26 mouse cellular contexts compared by ENCODE assay signal in genomic region chr13:103129130-103129797, GRCm38 (mm10).
DNase-seq lines count a peak whose midpoint lies in the region; ATAC-seq lines count a peak whose summit lies in the region.
"Had no signal": no experiment of that assay in that cellular context is flagged by ENCODE, and none has a peak within 500 bp of the region (broad histone marks: within the 10 kb centered on the region; RNA-seq: fewer than 3 reads in every experiment).

No protein-coding gene starts in this region.

- no peaks in the 10 kb centered on the region for H3K27me3 ChIP-seq in heart, embryonic 12.5 days (replicated peaks)
- no peaks in the 10 kb centered on the region for H3K27me3 ChIP-seq in hindbrain, embryonic 10.5 days (ENCODE audit: insufficient read depth, poor library complexity, severe bottlenecking)
- H3K27me3 ChIP-seq in hindbrain, embryonic 11.5 days (ENCODE audit: control insufficient read depth, insufficient read depth, low read length) = no peaks in the 10 kb centered on the region
- no peaks in the 10 kb centered on the region for H3K27me3 ChIP-seq in midbrain, embryonic 11.5 days (ENCODE audit: control insufficient read depth, insufficient read depth, low read length)
- no peaks in the 10 kb centered on the region for H3K27me3 ChIP-seq in midbrain, embryonic 14.5 days (ENCODE audit: control insufficient read depth, insufficient read depth, low read length)
- H3K27me3 ChIP-seq: embryonic facial prominence, embryonic 15.5 days; hindbrain, embryonic 12.5 days; limb, embryonic 15.5 days; liver, embryonic 13.5 days; megakaryocyte, embryonic 14.5 days; midbrain, embryonic 13.5 days; stomach, embryonic 15.5 days had no signal

- 50% methylated on average over 6 of the region's 6 CpGs for WGBS in heart, embryonic 12.5 days
- WGBS in hindbrain, embryonic 10.5 days = 80% methylated on average over 6 of the region's 6 CpGs
- 72% methylated on average over 6 of the region's 6 CpGs for WGBS in hindbrain, embryonic 11.5 days
- 74% methylated on average over 6 of the region's 6 CpGs for WGBS in midbrain, embryonic 11.5 days
- 66% methylated on average over 6 of the region's 6 CpGs for WGBS in midbrain, embryonic 14.5 days

- H3K9ac ChIP-seq in heart, embryonic 12.5 days = no peak overlapping the region
- no peak overlapping the region for H3K9ac ChIP-seq in hindbrain, embryonic 11.5 days (ENCODE audit: low read depth, low read length)
- no peak overlapping the region for H3K9ac ChIP-seq in midbrain, embryonic 11.5 days (ENCODE audit: low read length)
- H3K9ac ChIP-seq in midbrain, embryonic 14.5 days (replicated peaks; ENCODE audit: low read length) = no peak overlapping the region
- H3K9ac ChIP-seq: embryonic facial prominence, embryonic 15.5 days; forebrain, embryonic 12.5 days; forebrain, postnatal 0 days; hindbrain, embryonic 12.5 days; limb, embryonic 15.5 days; liver, embryonic 13.5 days; midbrain, embryonic 13.5 days; stomach, embryonic 15.5 days had no signal

- no peak overlapping the region for H3K4me3 ChIP-seq in heart, embryonic 12.5 days
- H3K4me3 ChIP-seq in hindbrain, embryonic 10.5 days = no peak overlapping the region
- no peak overlapping the region for H3K4me3 ChIP-seq in hindbrain, embryonic 11.5 days (ENCODE audit: low read depth, low read length)
- no peak overlapping the region for H3K4me3 ChIP-seq in midbrain, embryonic 11.5 days (ENCODE audit: low read depth, low read length)
- H3K4me3 ChIP-seq in midbrain, embryonic 14.5 days (replicated peaks; ENCODE audit: low read depth, low read length) = no peak overlapping the region
- H3K4me3 ChIP-seq: embryonic facial prominence, embryonic 15.5 days; forebrain, embryonic 12.5 days; hindbrain, embryonic 12.5 days; limb, embryonic 10.5 days; limb, embryonic 15.5 days; liver, embryonic 13.5 days; megakaryocyte, embryonic 14.5 days; midbrain, embryonic 13.5 days; stomach, embryonic 15.5 days had no signal

- ATAC-seq in heart, embryonic 12.5 days (ENCODE audit: insufficient number of reproducible peaks, low FRiP score) = no peak
- ATAC-seq in hindbrain, embryonic 11.5 days (ENCODE audit: low FRiP score) = no peak
- no peak for ATAC-seq in midbrain, embryonic 11.5 days (ENCODE audit: low FRiP score)
- ATAC-seq in midbrain, embryonic 14.5 days (ENCODE audit: low FRiP score, low TSS enrichment) = no peak
- ATAC-seq: forebrain, postnatal 0 days; intestine, postnatal 0 days; lung, postnatal 0 days had no signal

- peaks cover 17% of the 10 kb centered on the region for H3K4me1 ChIP-seq in heart, embryonic 12.5 days (replicated peaks)
- H3K4me1 ChIP-seq in hindbrain, embryonic 10.5 days (replicated peaks) = peaks cover 11% of the 10 kb centered on the region
- no peaks in the 10 kb centered on the region for H3K4me1 ChIP-seq in hindbrain, embryonic 11.5 days (replicated peaks; ENCODE audit: control insufficient read depth, insufficient read depth, low read length)
- no peaks in the 10 kb centered on the region for H3K4me1 ChIP-seq in midbrain, embryonic 11.5 days (ENCODE audit: control insufficient read depth, insufficient read depth, low read length)
- H3K4me1 ChIP-seq in midbrain, embryonic 14.5 days (ENCODE audit: control insufficient read depth, insufficient read depth, low read length) = no peaks in the 10 kb centered on the region
- H3K4me1 ChIP-seq: embryonic facial prominence, embryonic 15.5 days; limb, embryonic 15.5 days; liver, embryonic 13.5 days; megakaryocyte, embryonic 14.5 days; stomach, embryonic 15.5 days had no signal

- no peak for DNase-seq in heart, adult 9 months (ENCODE audit: low spot score in 2 of 2)
- no peak for DNase-seq in hindbrain, embryonic 10.5 days (ENCODE audit: low spot score)
- no peak for DNase-seq in hindbrain, embryonic 11.5 days (ENCODE audit: low spot score)
- DNase-seq in midbrain, embryonic 11.5 days (ENCODE audit: low spot score, missing footprints) = peak; percentile 74
- DNase-seq in midbrain, embryonic 14.5 days = no peak
- DNase-seq: adrenal gland, postnatal 25 days; B cell, adult 2 months; cerebellum, adult 11-12 months; cerebellum, adult 9-11 months; forebrain, postnatal 0 days; layer of hippocampus, adult 9-11 months; liver, embryonic 13.5 days; lung, adult 18-20 months; lung, postnatal 4 days; right cerebral cortex, postnatal 25 days had no signal

- peak overlapping the region; percentile 71 for H3K27ac ChIP-seq in heart, embryonic 12.5 days (ENCODE audit: poor library complexity, severe bottlenecking)
- H3K27ac ChIP-seq in hindbrain, embryonic 10.5 days = peak overlapping the region; percentile 35; the same call in 1 of the 2 replicates
- H3K27ac ChIP-seq in hindbrain, embryonic 11.5 days (ENCODE audit: low read depth, low read length) = no peak overlapping the region
- H3K27ac ChIP-seq in midbrain, embryonic 11.5 days (ENCODE audit: low read depth, low read length) = no peak overlapping the region
- no peak overlapping the region for H3K27ac ChIP-seq in midbrain, embryonic 14.5 days (replicated peaks; ENCODE audit: low read depth, low read length)
- H3K27ac ChIP-seq: embryonic facial prominence, embryonic 15.5 days; forebrain, embryonic 12.5 days; hindbrain, embryonic 12.5 days; limb, embryonic 10.5 days; limb, embryonic 15.5 days; liver, embryonic 13.5 days; midbrain, embryonic 13.5 days; stomach, embryonic 15.5 days had no signal

- H3K4me2 ChIP-seq in heart, embryonic 12.5 days = no peak overlapping the region
- H3K4me2 ChIP-seq in hindbrain, embryonic 11.5 days (replicated peaks; ENCODE audit: low read depth, low read length) = no peak overlapping the region
- H3K4me2 ChIP-seq in midbrain, embryonic 11.5 days = no peak overlapping the region
- no peak overlapping the region for H3K4me2 ChIP-seq in midbrain, embryonic 14.5 days (ENCODE audit: low read length)
- H3K4me2 ChIP-seq: embryonic facial prominence, embryonic 15.5 days; forebrain, embryonic 12.5 days; hindbrain, embryonic 12.5 days; limb, embryonic 15.5 days; liver, embryonic 13.5 days; midbrain, embryonic 13.5 days; stomach, embryonic 15.5 days had no signal

- H3K9me3 ChIP-seq in heart, embryonic 12.5 days (replicated peaks) = no peaks in the 10 kb centered on the region
- no peaks in the 10 kb centered on the region for H3K9me3 ChIP-seq in hindbrain, embryonic 10.5 days
- no peaks in the 10 kb centered on the region for H3K9me3 ChIP-seq in hindbrain, embryonic 11.5 days (ENCODE audit: control insufficient read depth, low read length)
- no peaks in the 10 kb centered on the region for H3K9me3 ChIP-seq in midbrain, embryonic 11.5 days (ENCODE audit: control insufficient read depth, low read length)
- H3K9me3 ChIP-seq in midbrain, embryonic 14.5 days (ENCODE audit: control insufficient read depth, low read length) = no peaks in the 10 kb centered on the region
- H3K9me3 ChIP-seq: embryonic facial prominence, embryonic 15.5 days; forebrain, embryonic 12.5 days; hindbrain, embryonic 12.5 days; limb, embryonic 10.5 days; limb, embryonic 15.5 days; liver, embryonic 13.5 days; megakaryocyte, embryonic 14.5 days; midbrain, embryonic 13.5 days; stomach, embryonic 15.5 days had no signal

- H3K36me3 ChIP-seq in heart, embryonic 12.5 days = no peaks in the 10 kb centered on the region
- H3K36me3 ChIP-seq in hindbrain, embryonic 10.5 days = no peaks in the 10 kb centered on the region
- H3K36me3 ChIP-seq in hindbrain, embryonic 11.5 days (ENCODE audit: control insufficient read depth, insufficient read depth, low read length) = no peaks in the 10 kb centered on the region
- no peaks in the 10 kb centered on the region for H3K36me3 ChIP-seq in midbrain, embryonic 11.5 days (ENCODE audit: control insufficient read depth, insufficient read depth, low read length)
- H3K36me3 ChIP-seq in midbrain, embryonic 14.5 days (ENCODE audit: control insufficient read depth, insufficient read depth, low read length) = no peaks in the 10 kb centered on the region
- H3K36me3 ChIP-seq: embryonic facial prominence, embryonic 15.5 days; forebrain, embryonic 12.5 days; hindbrain, embryonic 12.5 days; limb, embryonic 10.5 days; limb, embryonic 15.5 days; liver, embryonic 13.5 days; midbrain, embryonic 13.5 days; stomach, embryonic 15.5 days had no signal

Comparison
In these comparisons a context has a peak if more than half of its experiments do, and no peak if none do; other contexts are left out.
1. H3K27ac ChIP-seq: peak in heart, embryonic 12.5 days (single experiment) and hindbrain, embryonic 10.5 days (single experiment); none in hindbrain, embryonic 11.5 days (single experiment), midbrain, embryonic 11.5 days (single experiment) and midbrain, embryonic 14.5 days (single experiment).